Mouse (Mus musculus) Muller cell, postnatal 12 days (primary cell): ENCODE results near the gene Atg13.
A peak's percentile ranks its signal among the peaks of the same experiment; 100 is the strongest.
"Not testable (repeated sequence)": the region's sequence is repeated elsewhere in the genome, so short reads cannot be mapped to it uniquely, and the experiment has no call there.

Experiments used
- DNase-seq: peaks from one replicate; pipeline ENCODE4 v3.0.0-alpha.2; 2015; ENCODE audit errors: inconsistent ontology term

Atg13 gene

GRCm38 (mm10) chr2:91710272-91711234 lies at the start of gene Atg13, which contains the start of gene Harbi1:
TSS of gene Atg13 (minus strand) at chr2:91710576.
TSS of gene Harbi1 (plus strand) at chr2:91710852.
- peak; percentile 97 for DNase-seq

GRCm38 (mm10) chr2:91749811-91750261 lies 39.5 kb upstream of the Atg13 start:
- DNase-seq: no peak

- DNase-seq: no peak
Observed at GRCm38 (mm10) chr2:91744686-91745085, 34.3 kb upstream of the Atg13 start.

GRCm38 (mm10) chr2:91739586-91739985 lies 29.2 kb upstream of the Atg13 start:
- DNase-seq: no peak

- no peak for DNase-seq
Observed at GRCm38 (mm10) chr2:91735221-91735620, 24.8 kb upstream of the Atg13 start.

- peak; percentile 85 for DNase-seq
Observed at GRCm38 (mm10) chr2:91729971-91730821, 19.8 kb upstream of the Atg13 start, which contains the start of gene Ambra1. TSS of gene Ambra1 (plus strand) at chr2:91730134.

GRCm38 (mm10) chr2:91729571-91729970 lies 19.2 kb upstream of the Atg13 start:
- no peak for DNase-seq

GRCm38 (mm10) chr2:91727011-91727410 lies 16.6 kb upstream of the Atg13 start:
- DNase-seq: no peak

- DNase-seq: not testable (repeated sequence)
Observed at GRCm38 (mm10) chr2:91725476-91725875, 15.1 kb upstream of the Atg13 start.

- no peak for DNase-seq
Observed at GRCm38 (mm10) chr2:91724716-91725115, 14.3 kb upstream of the Atg13 start.

- DNase-seq: no peak
Observed at GRCm38 (mm10) chr2:91723951-91724350, 13.6 kb upstream of the Atg13 start.

- peak; percentile 28 for DNase-seq
Observed at GRCm38 (mm10) chr2:91723382-91723781, 13.0 kb upstream of the Atg13 start.

- DNase-seq: no peak
Observed at GRCm38 (mm10) chr2:91718276-91718675, 7.9 kb upstream of the Atg13 start.

GRCm38 (mm10) chr2:91714921-91715320 lies 4.5 kb upstream of the Atg13 start:
- no peak for DNase-seq

GRCm38 (mm10) chr2:91711256-91711925 lies 1.0 kb upstream of the Atg13 start:
- DNase-seq: peak; percentile 12

GRCm38 (mm10) chr2:91708361-91708760 lies 2.0 kb downstream of the Atg13 start:
- no peak for DNase-seq

GRCm38 (mm10) chr2:91706456-91706855 lies 3.9 kb downstream of the Atg13 start:
- no peak for DNase-seq

GRCm38 (mm10) chr2:91705736-91706135 lies 4.6 kb downstream of the Atg13 start:
- DNase-seq: no peak

GRCm38 (mm10) chr2:91701366-91701765 lies 9.0 kb downstream of the Atg13 start:
- no peak for DNase-seq

- no peak for DNase-seq
Observed at GRCm38 (mm10) chr2:91699225-91699624, 11.2 kb downstream of the Atg13 start.

GRCm38 (mm10) chr2:91696225-91696590 lies 14.2 kb downstream of the Atg13 start:
- no peak for DNase-seq
